Mouse (Mus musculus) spleen, postnatal 14 days (tissue): ENCODE measurements around the gene Thrap3.
A peak's percentile ranks its signal among the peaks of the same experiment; 100 is the strongest.
"Not testable (repeated sequence)": the region's sequence is repeated elsewhere in the genome, so short reads cannot be mapped to it uniquely, and the experiment has no call there.

Experiments used
- DNase-seq, 2 experiments: peaks; one replicate each; pipeline ENCODE4 v3.0.0; 2021 to 2022; ENCODE audit warnings: low spot score in 2 of 2

Thrap3 gene

GRCm38 (mm10) chr4:126166084-126166483 lies 36.5 kb downstream of the Thrap3 start:
- DNase-seq = no peak

DNA sequence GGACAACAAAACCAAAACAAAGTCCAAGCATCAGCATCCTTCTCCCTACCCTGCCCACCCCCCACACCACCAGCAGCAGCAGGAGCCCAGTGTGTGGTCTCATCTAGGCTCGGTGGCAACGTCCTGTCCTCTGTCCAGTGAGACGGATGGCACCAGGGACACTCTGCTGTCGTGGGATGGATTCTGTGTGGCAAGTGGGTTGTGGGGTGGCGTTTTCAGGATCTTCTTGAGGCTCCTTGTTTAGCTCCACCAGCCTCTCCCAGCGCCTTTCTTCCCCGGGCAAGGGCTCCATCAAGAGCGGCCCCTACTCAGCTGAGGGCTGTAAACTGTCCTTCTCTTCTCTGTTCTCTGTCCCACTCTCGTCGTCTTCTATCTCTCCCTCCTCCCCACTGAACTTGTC lies 37.5 kb downstream of the Thrap3 start:
- not testable (repeated sequence) for DNase-seq

DNA sequence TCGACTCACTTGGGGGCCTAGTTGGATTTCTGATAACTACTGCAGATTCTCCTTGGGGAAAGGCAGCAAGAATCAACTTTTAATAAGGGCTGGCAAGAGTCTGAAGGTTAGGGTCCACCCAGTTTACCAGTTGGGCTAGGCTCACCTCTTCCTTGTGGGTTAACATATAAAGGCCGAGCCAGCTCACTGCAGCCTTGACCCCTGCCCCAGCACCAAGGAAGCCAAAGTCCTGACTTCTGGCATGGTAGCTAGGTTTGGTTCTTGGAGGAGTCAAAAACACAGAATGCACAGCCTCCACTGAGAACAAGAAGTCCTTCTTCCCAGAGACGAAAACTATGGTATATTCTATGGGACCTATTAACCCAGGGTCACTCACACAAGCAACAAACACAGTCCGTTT lies 38.9 kb downstream of the Thrap3 start:
- DNase-seq = no peak

DNA sequence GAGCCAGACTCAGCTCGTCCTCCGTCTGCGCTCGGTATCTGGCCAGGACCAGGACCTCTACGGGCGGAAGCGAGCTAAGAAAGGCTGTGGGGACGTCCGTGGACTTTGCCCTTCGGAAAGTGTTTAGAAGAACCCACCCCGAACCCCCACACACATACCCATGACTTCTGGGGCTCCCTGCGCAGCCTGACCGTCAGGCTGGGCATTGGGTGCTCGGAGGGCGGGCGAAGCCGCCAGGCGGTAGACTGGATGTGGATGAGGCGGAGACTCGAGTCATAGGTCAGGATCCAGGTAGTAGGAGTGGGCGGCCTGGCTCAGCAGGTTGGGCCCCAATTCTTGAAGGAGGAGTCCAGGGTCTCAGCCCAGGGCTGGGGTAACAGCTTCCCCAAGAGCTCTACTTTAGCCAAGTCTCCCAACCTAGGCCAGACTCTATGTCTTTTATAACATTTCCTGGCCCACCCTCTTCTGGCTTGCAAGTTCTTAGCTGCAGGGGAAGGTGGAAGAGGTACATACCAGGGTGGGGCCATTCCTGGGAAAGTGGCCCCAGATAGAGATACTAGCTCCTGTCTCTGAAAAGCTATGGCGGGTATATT lies 39.4 kb downstream of the Thrap3 start, which contains the start of gene Sh3d21:
Gene Sh3d21, minus strand, starts transcription at position 425 of the 593 bp plus-strand sequence.
- no peak for DNase-seq

DNA sequence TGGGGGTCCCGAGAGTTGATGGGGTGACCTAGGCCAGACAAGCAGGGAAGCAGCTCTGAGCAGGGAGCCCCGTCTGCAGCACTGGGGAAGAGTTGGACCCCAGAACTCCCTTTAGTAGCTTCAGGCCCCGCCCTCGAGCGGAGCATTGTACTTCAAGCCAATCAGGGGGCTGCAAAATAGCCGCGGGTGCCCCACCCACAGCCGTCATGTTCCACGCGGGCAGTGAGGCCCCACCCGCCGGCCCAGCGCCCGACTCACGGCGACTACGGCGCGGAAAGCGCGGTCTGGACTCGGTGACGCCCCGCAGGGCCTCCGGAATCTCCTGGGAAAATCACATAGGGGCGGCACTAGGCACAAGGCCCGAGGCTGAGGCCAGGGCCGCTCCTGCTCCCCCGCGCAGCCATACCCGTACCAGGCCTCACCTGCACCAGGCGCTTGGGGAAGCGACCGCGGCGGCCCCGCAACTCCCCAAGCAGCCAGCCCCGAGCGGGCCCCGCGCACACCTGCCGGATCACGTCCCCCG lies 40.0 kb downstream of the Thrap3 start:
- DNase-seq = peak; percentile 56 to 71

DNA sequence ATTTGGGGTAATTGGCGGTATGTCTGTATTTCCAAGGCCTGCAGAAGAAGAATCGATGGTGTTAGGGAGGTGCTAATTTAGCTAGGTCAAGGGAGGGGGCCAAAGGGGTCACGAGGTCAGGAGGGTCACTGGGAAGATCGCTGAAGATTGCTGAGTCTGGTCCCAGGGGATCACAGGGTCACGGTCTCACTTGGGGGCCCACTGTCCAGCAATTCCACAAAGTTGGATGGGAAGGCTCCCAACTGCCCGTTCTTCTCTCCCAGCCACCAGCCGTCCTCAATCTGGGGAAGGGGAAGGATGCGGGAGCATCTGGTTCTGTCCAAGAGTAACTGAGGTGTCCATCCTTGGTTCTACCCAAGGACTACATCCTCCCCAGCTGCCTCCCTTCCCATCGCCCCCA lies 40.6 kb downstream of the Thrap3 start:
- no peak for DNase-seq

GRCm38 (mm10) chr4:126161456-126161855 lies 41.1 kb downstream of the Thrap3 start:
- no peak for DNase-seq

- DNase-seq = no peak
These were observed 41.6 kb downstream of the Thrap3 start for GRCm38 (mm10) chr4:126160981-126161380.

- no peak for DNase-seq
These were observed 43.1 kb downstream of the Thrap3 start for GRCm38 (mm10) chr4:126159455-126159854.

- DNase-seq = no peak
These were observed 45.0 kb downstream of the Thrap3 start for GRCm38 (mm10) chr4:126157562-126157961.

GRCm38 (mm10) chr4:126156617-126157016 lies 45.9 kb downstream of the Thrap3 start:
- peak in 1 of 2 experiments; percentile 32 for DNase-seq

DNA sequence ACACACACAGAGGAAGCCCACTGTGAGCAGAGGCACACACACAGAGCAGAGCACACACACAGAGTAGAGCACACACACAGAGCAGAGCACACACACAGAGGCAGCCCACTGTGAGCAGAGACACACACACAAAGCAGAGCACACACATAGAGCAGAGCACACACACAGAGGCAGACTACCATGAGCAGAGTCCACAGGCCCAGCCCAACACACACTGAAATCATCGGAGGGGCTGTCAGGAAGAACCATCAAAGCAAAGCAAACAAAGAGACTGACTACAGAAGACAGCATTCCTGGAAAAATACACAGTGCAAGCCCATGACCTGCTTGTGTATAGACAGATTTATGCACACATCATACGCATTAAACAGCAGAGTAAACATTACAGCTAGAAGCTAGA lies 46.7 kb downstream of the Thrap3 start:
- no peak for DNase-seq

DNA sequence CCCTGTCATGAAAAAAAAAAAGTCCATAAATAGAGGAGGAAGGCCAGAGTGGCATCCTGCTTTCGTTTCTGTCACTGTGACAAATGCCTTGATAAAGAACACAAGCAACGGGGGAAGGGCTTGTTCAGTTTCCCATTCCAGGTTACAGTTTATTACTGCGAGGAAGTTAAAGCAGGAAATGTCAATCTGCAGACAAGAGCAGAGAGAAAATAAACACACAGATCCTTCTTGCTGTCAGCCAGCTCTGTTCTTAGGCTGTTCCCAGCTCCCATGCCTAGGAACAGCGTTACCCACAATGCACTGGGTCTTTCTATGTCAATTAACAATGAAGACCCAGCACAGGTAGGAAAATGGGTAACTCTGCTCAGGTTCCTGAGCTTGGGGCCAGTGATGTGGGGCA lies 47.4 kb downstream of the Thrap3 start:
- no peak for DNase-seq

DNA sequence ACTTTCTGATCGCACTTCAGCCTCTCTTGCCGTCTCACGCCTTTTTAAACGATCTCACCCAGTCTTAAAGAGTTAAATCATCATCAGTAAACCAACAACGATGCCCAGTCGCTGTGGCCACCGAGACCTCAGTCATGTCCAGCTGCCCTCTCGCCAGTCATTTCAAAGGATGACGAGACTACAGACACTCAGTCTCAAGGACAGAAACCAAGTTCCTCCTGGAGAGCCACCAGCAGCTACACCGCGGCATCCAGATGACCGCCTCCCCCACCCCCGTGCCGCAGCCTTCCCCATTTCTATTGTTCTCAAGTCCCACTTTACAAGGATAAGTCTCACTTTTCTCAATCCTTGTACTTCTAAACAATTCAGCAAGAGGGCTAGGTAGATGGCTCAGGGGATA lies 49.7 kb downstream of the Thrap3 start:
- DNase-seq = no peak

DNA sequence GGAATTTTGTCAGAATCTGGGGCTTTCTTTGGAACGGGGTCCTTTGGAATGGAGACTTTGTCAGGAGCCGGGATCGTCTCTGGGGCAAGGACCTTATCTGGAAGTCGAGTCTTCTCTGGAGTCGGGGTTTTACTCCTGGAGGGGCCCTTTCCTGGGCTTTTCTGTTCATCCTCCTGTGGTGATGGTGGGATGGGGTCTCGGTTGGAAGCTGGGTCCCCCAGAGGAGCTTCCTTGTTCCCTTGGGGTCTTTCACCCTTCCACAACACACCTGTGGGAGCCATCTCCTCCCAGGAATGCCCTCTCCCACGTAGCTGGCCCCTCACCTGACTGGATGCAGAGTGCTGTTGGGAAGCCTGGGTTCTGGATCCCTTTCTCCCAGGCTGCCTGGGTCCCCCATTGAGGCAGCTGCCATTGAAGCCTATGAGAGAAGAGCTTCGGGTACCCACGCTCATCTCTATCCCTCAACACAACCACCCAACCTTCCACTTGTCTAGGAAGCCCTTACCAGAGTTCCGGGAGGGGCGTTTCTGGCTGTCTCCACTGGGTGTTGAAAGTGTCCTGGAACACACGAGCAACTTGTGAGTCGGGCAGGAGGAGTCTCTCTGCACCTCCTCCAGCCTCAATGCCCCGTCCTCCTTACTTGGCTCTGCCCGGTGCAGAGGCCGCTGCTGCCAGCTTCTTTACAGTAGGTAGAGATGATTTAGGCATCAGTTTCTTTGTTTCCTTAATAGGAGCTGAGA lies 50.7 kb downstream of the Thrap3 start:
- no peak for DNase-seq

DNA sequence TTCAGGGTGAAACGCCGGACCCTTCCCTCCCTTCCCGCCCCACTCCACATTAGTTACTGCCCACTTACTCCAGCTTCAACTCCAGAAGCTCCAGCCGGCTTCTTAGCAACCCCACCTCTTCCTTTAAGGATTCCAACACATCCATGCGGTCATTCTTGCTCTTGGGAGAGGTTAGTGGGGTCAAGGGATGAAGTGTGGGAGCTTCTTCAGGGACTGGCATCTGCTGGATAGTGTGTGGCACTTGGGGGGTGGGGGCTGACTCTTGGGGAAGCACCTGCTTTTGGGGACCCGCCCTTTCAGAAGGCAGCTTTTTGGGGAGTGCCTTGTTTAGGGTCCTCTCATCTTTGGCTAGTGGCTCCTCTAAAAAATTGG lies 51.6 kb downstream of the Thrap3 start:
- DNase-seq = no peak

DNA sequence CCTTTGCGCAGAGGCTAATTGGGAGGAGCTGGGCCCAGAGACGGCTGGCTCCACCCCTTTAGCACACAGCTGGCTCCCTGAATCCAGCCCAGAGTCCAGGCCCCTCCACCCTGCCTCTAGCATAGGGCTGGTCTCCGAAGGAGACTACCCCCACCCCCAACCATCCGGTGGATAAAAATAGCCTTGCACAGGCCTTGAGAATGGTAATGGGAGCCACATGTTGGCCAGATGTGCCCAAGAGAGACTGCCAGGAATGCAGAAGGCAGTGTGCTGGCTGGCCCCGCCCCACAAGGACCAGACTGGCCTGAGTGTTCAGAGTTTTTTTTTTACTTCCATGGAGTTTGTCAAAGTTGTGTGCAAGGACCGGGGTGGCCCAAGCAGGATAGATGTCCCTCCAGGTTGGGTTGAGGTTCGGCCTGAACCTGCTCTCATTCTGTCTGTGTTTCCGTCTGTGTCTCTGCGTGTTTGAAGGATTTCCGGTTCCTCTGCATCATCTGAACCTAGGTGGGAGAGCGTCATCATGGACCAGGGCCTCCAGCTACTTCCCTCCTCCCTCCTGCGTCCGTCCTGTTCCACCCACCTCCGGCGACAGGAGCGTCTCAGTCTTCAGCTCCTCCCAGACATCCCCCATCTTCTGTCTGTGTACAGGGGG lies 52.1 kb downstream of the Thrap3 start:
- DNase-seq = no peak

- no peak for DNase-seq
These were observed 52.8 kb downstream of the Thrap3 start for GRCm38 (mm10) chr4:126149798-126150197.

GRCm38 (mm10) chr4:126149041-126149676 lies 53.4 kb downstream of the Thrap3 start:
- DNase-seq = no peak

DNA sequence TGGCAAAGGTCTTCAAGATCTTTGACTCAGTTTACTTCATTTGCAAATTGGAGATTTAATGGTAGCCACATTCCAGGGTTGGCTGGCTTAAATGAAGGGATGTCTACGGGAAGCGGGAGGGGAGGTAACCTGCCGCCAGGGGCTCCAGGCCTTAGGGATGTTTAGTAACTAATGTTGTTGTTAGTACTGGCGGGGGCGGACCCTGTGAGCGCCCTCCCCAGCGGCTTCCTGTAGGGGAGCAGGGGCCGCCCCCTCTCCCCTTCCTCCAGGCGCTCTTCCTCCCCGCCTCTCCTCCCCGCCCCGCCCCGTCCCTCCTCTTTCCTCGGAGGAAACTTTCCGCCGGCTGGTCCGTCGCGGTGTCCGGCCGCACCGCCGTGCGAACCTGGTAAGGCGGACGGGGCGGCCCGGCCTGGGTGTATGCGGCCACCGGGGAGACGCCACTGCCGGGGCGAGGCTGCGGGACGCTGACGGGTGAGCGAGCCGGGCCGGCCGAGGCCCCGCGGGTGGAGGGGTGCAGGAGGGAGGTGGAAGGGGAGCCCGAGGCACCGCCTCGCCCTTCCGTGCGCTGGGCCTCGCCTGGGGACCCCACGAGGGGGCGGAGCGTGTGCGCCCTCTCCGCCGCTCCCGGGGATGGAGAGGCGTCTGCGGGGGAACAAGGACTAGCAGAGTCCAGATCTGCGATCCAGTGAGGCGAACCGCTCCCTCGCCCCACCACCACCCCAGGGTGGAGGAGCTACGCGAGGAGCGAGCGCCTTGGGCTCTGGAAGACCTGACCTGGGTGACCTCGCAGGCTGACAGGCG lies 54.2 kb downstream of the Thrap3 start:
- DNase-seq = no peak

- no peak for DNase-seq
These were observed 54.9 kb downstream of the Thrap3 start, which contains the start of gene Eva1b for GRCm38 (mm10) chr4:126147533-126148160. Eva1b (plus strand) TSS chr4:126147744.
